ENCODE assay signal across 15 mouse cellular contexts in the genomic region with DNA sequence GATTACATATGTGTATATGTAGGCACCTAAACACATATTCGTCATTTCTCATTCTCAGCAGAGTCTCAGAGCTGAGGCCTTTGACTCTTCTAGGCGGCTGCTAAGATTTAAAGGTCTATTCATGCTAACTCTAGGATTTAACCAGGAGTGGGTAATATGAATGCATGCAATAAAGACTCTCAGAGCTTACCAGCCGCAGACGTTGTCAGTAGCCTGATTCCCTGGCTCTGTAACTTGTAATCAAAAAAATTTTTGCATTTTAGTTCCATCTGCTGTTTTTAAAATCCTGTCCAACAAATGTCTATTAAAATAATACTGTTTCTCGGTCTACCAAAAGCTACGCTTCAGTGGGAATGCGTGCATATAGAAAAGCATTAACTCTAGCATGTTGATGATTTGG.
DNase-seq lines count a peak whose midpoint lies in the region; ATAC-seq and TF ChIP-seq lines count a peak whose summit lies in the region.
"Had no signal": no experiment of that assay in that cellular context is flagged by ENCODE, and none has a peak within 500 bp of the region (broad histone marks: within the 10 kb centered on the region; RNA-seq: fewer than 3 reads in every experiment).

No protein-coding gene starts in this region.

- TF ChIP-seq POLR2A in thymus, adult 2 months (IDR thresholded peaks at IDR 0.05; ENCODE audit: control insufficient read depth, extremely low read depth, insufficient read depth, low read length, poor library complexity) = no peak

- no peak for ATAC-seq in midbrain, postnatal 0 days (ENCODE audit: low FRiP score)
- ATAC-seq in forebrain, embryonic 16.5 days = peak; percentile 79
- ATAC-seq in midbrain, embryonic 12.5 days (ENCODE audit: low FRiP score, low read depth) = no peak

- no peak overlapping the region for H3K4me3 ChIP-seq in midbrain, embryonic 10.5 days
- H3K4me3 ChIP-seq in midbrain, postnatal 0 days (ENCODE audit: low read depth, low read length) = no peak overlapping the region
- H3K4me3 ChIP-seq in forebrain, embryonic 16.5 days (replicated peaks; ENCODE audit: low read length) = no peak overlapping the region
- H3K4me3 ChIP-seq in midbrain, embryonic 12.5 days = no peak overlapping the region
- no peak overlapping the region for H3K4me3 ChIP-seq in thymus, adult 2 months (ENCODE audit: control insufficient read depth, insufficient read depth, low read length)
- H3K4me3 ChIP-seq: gastrocnemius, adult 2 months; limb, embryonic 13.5 days; liver, embryonic 15.5 days had no signal

- H3K36me3 ChIP-seq in midbrain, embryonic 10.5 days = no peaks in the 10 kb centered on the region
- no peaks in the 10 kb centered on the region for H3K36me3 ChIP-seq in midbrain, postnatal 0 days (ENCODE audit: insufficient read depth, low read length)
- H3K36me3 ChIP-seq in forebrain, embryonic 16.5 days (ENCODE audit: control insufficient read depth, insufficient read depth) = no peaks in the 10 kb centered on the region
- no peaks in the 10 kb centered on the region for H3K36me3 ChIP-seq in midbrain, embryonic 12.5 days
- H3K36me3 ChIP-seq in thymus, adult 2 months (ENCODE audit: control insufficient read depth, insufficient read depth, low read length) = no peaks in the 10 kb centered on the region
- H3K36me3 ChIP-seq: G1E; limb, embryonic 13.5 days; liver, embryonic 15.5 days had no signal

- no peaks in the 10 kb centered on the region; the same call in 1 of the 2 replicates for H3K9me3 ChIP-seq in midbrain, embryonic 10.5 days (replicated peaks)
- no peaks in the 10 kb centered on the region for H3K9me3 ChIP-seq in midbrain, postnatal 0 days (ENCODE audit: low read length)
- no peaks in the 10 kb centered on the region for H3K9me3 ChIP-seq in forebrain, embryonic 16.5 days (ENCODE audit: control insufficient read depth, low read length)
- H3K9me3 ChIP-seq in midbrain, embryonic 12.5 days = no peaks in the 10 kb centered on the region
- H3K9me3 ChIP-seq: G1E; limb, embryonic 13.5 days; liver, embryonic 15.5 days had no signal

- no peak for DNase-seq in midbrain, embryonic 10.5 days (ENCODE audit: low spot score)
- DNase-seq in midbrain, postnatal 0 days (ENCODE audit: low spot score) = no peak
- no peak for DNase-seq in thymus, adult 2 months
- no peak for DNase-seq in T-cell, adult 2 months (ENCODE audit: low spot score)
- no peak for DNase-seq in right cerebral cortex, postnatal 4 days
- DNase-seq: adrenal gland, adult 2 months; gastrocnemius, adult 2 months; kidney, adult 18-20 months; kidney, postnatal 25 days; thymus, postnatal 36 days had no signal

- 79% methylated on average over 7 of the region's 7 CpGs for WGBS in midbrain, embryonic 10.5 days
- WGBS in midbrain, postnatal 0 days = 47% methylated on average over 7 of the region's 7 CpGs
- 48% methylated on average over 7 of the region's 7 CpGs for WGBS in forebrain, embryonic 16.5 days
- WGBS in midbrain, embryonic 12.5 days = 60% methylated on average over 7 of the region's 7 CpGs
- WGBS in thymus, adult 2 months = 95% methylated on average over 7 of the region's 7 CpGs

- H3K27me3 ChIP-seq in midbrain, embryonic 10.5 days (ENCODE audit: low read depth, poor library complexity, severe bottlenecking) = no peaks in the 10 kb centered on the region
- no peaks in the 10 kb centered on the region for H3K27me3 ChIP-seq in midbrain, postnatal 0 days (ENCODE audit: insufficient read depth, low read length)
- H3K27me3 ChIP-seq in forebrain, embryonic 16.5 days (replicated peaks; ENCODE audit: control insufficient read depth, insufficient read depth, low read length) = no peaks in the 10 kb centered on the region
- H3K27me3 ChIP-seq in midbrain, embryonic 12.5 days = no peaks in the 10 kb centered on the region
- H3K27me3 ChIP-seq in thymus, adult 2 months (ENCODE audit: control insufficient read depth, insufficient read depth, low read length) = no peaks in the 10 kb centered on the region
- H3K27me3 ChIP-seq: limb, embryonic 13.5 days had no signal

- peaks cover 39% of the 10 kb centered on the region for H3K4me1 ChIP-seq in midbrain, embryonic 10.5 days
- H3K4me1 ChIP-seq in midbrain, postnatal 0 days (ENCODE audit: insufficient read depth, low read length) = 0 out of 2 replicates have a peak, but pooled peaks cover 3% of the 10 kb centered on the region
- H3K4me1 ChIP-seq in forebrain, embryonic 16.5 days (replicated peaks; ENCODE audit: control insufficient read depth, insufficient read depth, low read length) = peaks cover 29% of the 10 kb centered on the region
- peaks cover 31% of the 10 kb centered on the region for H3K4me1 ChIP-seq in midbrain, embryonic 12.5 days
- no peaks in the 10 kb centered on the region for H3K4me1 ChIP-seq in thymus, adult 2 months (replicated peaks; ENCODE audit: control insufficient read depth, insufficient read depth, low read length)

- H3K9ac ChIP-seq in midbrain, postnatal 0 days (replicated peaks; ENCODE audit: low read length, poor library complexity, severe bottlenecking) = no peak overlapping the region
- H3K9ac ChIP-seq in forebrain, embryonic 16.5 days (replicated peaks; ENCODE audit: low read depth, low read length) = no peak overlapping the region
- H3K9ac ChIP-seq in midbrain, embryonic 12.5 days (replicated peaks) = no peak overlapping the region
- H3K9ac ChIP-seq: limb, embryonic 13.5 days; liver, embryonic 15.5 days had no signal

- peak overlapping the region; percentile 78 for H3K27ac ChIP-seq in midbrain, embryonic 10.5 days (replicated peaks)
- H3K27ac ChIP-seq in midbrain, postnatal 0 days (ENCODE audit: low read depth, low read length) = no peak overlapping the region
- H3K27ac ChIP-seq in forebrain, embryonic 16.5 days (ENCODE audit: low read length) = peak overlapping the region; percentile 95
- peak overlapping the region; percentile 88 for H3K27ac ChIP-seq in midbrain, embryonic 12.5 days (replicated peaks)
- no peak overlapping the region for H3K27ac ChIP-seq in thymus, adult 2 months (ENCODE audit: control insufficient read depth, insufficient read depth, low read length)
- H3K27ac ChIP-seq: gastrocnemius, adult 2 months; limb, embryonic 13.5 days; liver, embryonic 15.5 days had no signal

- no peak overlapping the region for H3K4me2 ChIP-seq in midbrain, postnatal 0 days (ENCODE audit: low read depth, low read length, poor library complexity, severe bottlenecking)
- H3K4me2 ChIP-seq in forebrain, embryonic 16.5 days (ENCODE audit: low read length) = no peak overlapping the region
- no peak overlapping the region for H3K4me2 ChIP-seq in midbrain, embryonic 12.5 days (replicated peaks)
- H3K4me2 ChIP-seq: limb, embryonic 13.5 days; liver, embryonic 15.5 days had no signal

- TF ChIP-seq CTCF in midbrain, postnatal 0 days (IDR thresholded peaks at IDR 0.05) = no peak
- no peak for TF ChIP-seq CTCF in thymus, adult 2 months (IDR thresholded peaks at IDR 0.05; ENCODE audit: borderline replicate concordance, control insufficient read depth, extremely low read depth, insufficient read depth, low read length, poor library complexity)

Comparison
In these comparisons a context has a peak if more than half of its experiments do, and no peak if none do; other contexts are left out.
1. H3K27ac ChIP-seq: peak in midbrain, embryonic 10.5 days (single experiment), forebrain, embryonic 16.5 days (single experiment) and midbrain, embryonic 12.5 days (single experiment); none in midbrain, postnatal 0 days (single experiment) and thymus, adult 2 months (single experiment).